Mouse (Mus musculus) MEL (cell line): ENCODE measurements around the gene Dhx29. TPM values are rescaled to one million over a fixed set of nuclear protein-coding genes. Genes with fewer than 3 reads are reported as not detected.

Source experiments
- DNase-seq: peaks from one replicate; pipeline ENCODE4 v3.0.0; 2011; ENCODE audit warnings: low read depth, low spot score
- H3K27ac ChIP-seq: 2 replicates; pipeline ENCODE4 v1.5.1; 2012; ENCODE audit warnings: low read depth, mild to moderate bottlenecking, control low read depth, low read length, moderate library complexity; ENCODE audit not compliant: control insufficient read depth
- H3K27me3 ChIP-seq, 2 experiments: fragments of 150-350 bp in 1 of 2; sonication (generic) in 1 of 2; 2 replicates each; pipeline ENCODE4 v1.6.1; 2012; ENCODE audit warnings: low read length in 2 of 2, mild to moderate bottlenecking in 2 of 2, improper control_type of control experiment in 1 of 2, moderate library complexity in 1 of 2; ENCODE audit not compliant: insufficient read depth in 2 of 2, control insufficient read depth in 1 of 2
- H3K36me3 ChIP-seq, 2 experiments: 2 replicates each; pipeline ENCODE4 v1.6.1; 2012 to 2014; ENCODE audit warnings: low read length in 2 of 2, improper control_type of control experiment in 1 of 2, inconsistent platforms in 1 of 2, mild to moderate bottlenecking in 1 of 2; ENCODE audit not compliant: insufficient read depth in 2 of 2, control insufficient read depth in 1 of 2
- H3K4me1 ChIP-seq, 2 experiments: fragments of 150-350 bp in 1 of 2; sonication (generic) in 1 of 2; 2 replicates each; pipeline ENCODE4 v1.6.1; 2012; ENCODE audit warnings: low read length in 2 of 2, improper control_type of control experiment in 1 of 2, mild to moderate bottlenecking in 1 of 2; ENCODE audit not compliant: insufficient read depth in 2 of 2, control insufficient read depth in 1 of 2
- H3K4me3 ChIP-seq, 2 experiments: fragments of 150-350 bp in 1 of 2; sonication (generic) in 1 of 2; 2 replicates each; pipeline ENCODE4 v1.5.1; 2012; ENCODE audit warnings: low read depth in 2 of 2, low read length in 2 of 2, mild to moderate bottlenecking in 2 of 2, moderate library complexity in 2 of 2, control low read depth in 1 of 2, improper control_type of control experiment in 1 of 2; ENCODE audit not compliant: control insufficient read depth in 1 of 2, insufficient read depth in 1 of 2
- H3K79me2 ChIP-seq: 2 replicates; pipeline ENCODE4 v1.6.1; 2012; ENCODE audit warnings: mild to moderate bottlenecking, low read length, moderate library complexity; ENCODE audit not compliant: control insufficient read depth, poor library complexity, insufficient read depth
- H3K9ac ChIP-seq: 2 replicates; pipeline ENCODE4 v1.6.1; 2012; ENCODE audit warnings: low read depth, mild to moderate bottlenecking, control low read depth, low read length, moderate library complexity; ENCODE audit not compliant: control insufficient read depth, poor library complexity, severe bottlenecking
- H3K9me3 ChIP-seq: fragments of 150-350 bp; sonication (generic); replicated peaks from 2 replicates; pipeline ENCODE4 v1.6.1; 2012; ENCODE audit warnings: mild to moderate bottlenecking, low read length, improper control_type of control experiment, moderate library complexity; ENCODE audit not compliant: insufficient read depth
- BHLHE40 ChIP-seq: IDR thresholded peaks from 2 replicates; pipeline ENCODE4 v1.6.1; 2012; ENCODE audit warnings: low read depth, mild to moderate bottlenecking, inconsistent platforms, low read length, improper control_type of control experiment, borderline replicate concordance
- CHD2 ChIP-seq: IDR thresholded peaks from 2 replicates; pipeline ENCODE4 v1.6.1; 2011; ENCODE audit warnings: low read length, improper control_type of control experiment
- CTCF ChIP-seq, 3 experiments: IDR thresholded peaks in 2 of 3; conservative IDR thresholded peaks in 1 of 3; 2 replicates each; pipeline ENCODE4 v1.5.1; 2011 to 2012; ENCODE audit warnings: low read length in 3 of 3, low read depth in 2 of 3, mild to moderate bottlenecking in 2 of 3, improper control_type of control experiment in 1 of 3, inconsistent platforms in 1 of 3, mixed read lengths in 1 of 3, moderate library complexity in 1 of 3; ENCODE audit not compliant: control insufficient read depth in 1 of 3, insufficient read depth in 1 of 3, poor library complexity in 1 of 3, severe bottlenecking in 1 of 3
- EP300 ChIP-seq, 2 experiments: IDR thresholded peaks; 2 replicates each; pipeline ENCODE4 v1.6.1; 2011; ENCODE audit warnings: improper control_type of control experiment in 2 of 2, low read length in 2 of 2, low read depth in 1 of 2, mild to moderate bottlenecking in 1 of 2
- ETS1 ChIP-seq: IDR thresholded peaks from 2 replicates; pipeline ENCODE4 v1.6.1; 2012; ENCODE audit warnings: low read depth, mild to moderate bottlenecking, inconsistent platforms, low read length, improper control_type of control experiment, moderate library complexity
- GABPA ChIP-seq: IDR thresholded peaks from 2 replicates; pipeline ENCODE4 v1.6.1; 2012; ENCODE audit warnings: low read depth, mild to moderate bottlenecking, inconsistent platforms, low read length, improper control_type of control experiment, moderate library complexity
- JUND ChIP-seq: IDR thresholded peaks from 2 replicates; pipeline ENCODE4 v1.6.1; 2011; ENCODE audit warnings: low read depth, mild to moderate bottlenecking, improper control_type of control experiment, low read length
- MAX ChIP-seq: IDR thresholded peaks from 2 replicates; pipeline ENCODE4 v1.6.1; 2011; ENCODE audit warnings: low read length, improper control_type of control experiment
- MAZ ChIP-seq: IDR thresholded peaks from 2 replicates; pipeline ENCODE4 v1.6.1; 2012; ENCODE audit warnings: low read depth, mild to moderate bottlenecking, inconsistent platforms, low read length, improper control_type of control experiment
- MEF2A ChIP-seq: IDR thresholded peaks from 2 replicates; pipeline ENCODE4 v1.6.1; 2014; ENCODE audit warnings: low read depth, mild to moderate bottlenecking, inconsistent platforms, low read length, improper control_type of control experiment; ENCODE audit not compliant: poor library complexity, insufficient replicate concordance, severe bottlenecking; ENCODE audit errors: extremely low read depth
- MXI1 ChIP-seq: IDR thresholded peaks from 2 replicates; pipeline ENCODE4 v1.6.1; 2011; ENCODE audit warnings: mild to moderate bottlenecking, low read depth, low read length, improper control_type of control experiment
- MYB ChIP-seq: IDR thresholded peaks from 2 replicates; pipeline ENCODE4 v1.6.1; 2011; ENCODE audit warnings: mild to moderate bottlenecking, low read depth, low read length, improper control_type of control experiment
- MYC ChIP-seq: IDR thresholded peaks from 2 replicates; pipeline ENCODE4 v1.6.1; 2011; ENCODE audit warnings: low read depth, mild to moderate bottlenecking, low read length, improper control_type of control experiment, moderate library complexity
- NELFE ChIP-seq: IDR thresholded peaks from 2 replicates; pipeline ENCODE4 v1.6.1; 2011; ENCODE audit warnings: low read depth, low read length, improper control_type of control experiment
- NRF1 ChIP-seq: IDR thresholded peaks from 2 replicates; pipeline ENCODE4 v1.6.1; 2014; ENCODE audit warnings: low read depth, mild to moderate bottlenecking, inconsistent platforms, low read length, improper control_type of control experiment, moderate library complexity; ENCODE audit not compliant: poor library complexity, insufficient read depth, severe bottlenecking
- RAD21 ChIP-seq: IDR thresholded peaks from 2 replicates; pipeline ENCODE4 v1.6.1; 2011; ENCODE audit warnings: mild to moderate bottlenecking, low read depth, low read length, improper control_type of control experiment
- RCOR1 ChIP-seq: IDR thresholded peaks from 2 replicates; pipeline ENCODE4 v1.6.1; 2012; ENCODE audit warnings: low read depth, mild to moderate bottlenecking, inconsistent platforms, low read length, improper control_type of control experiment
- SIN3A ChIP-seq: IDR thresholded peaks from 2 replicates; pipeline ENCODE4 v1.6.1; 2012; ENCODE audit warnings: low read length, improper control_type of control experiment, inconsistent platforms
- SMC3 ChIP-seq: IDR thresholded peaks from 2 replicates; pipeline ENCODE4 v1.6.1; 2011; ENCODE audit warnings: low read depth, low read length, improper control_type of control experiment
- TAL1 ChIP-seq: IDR thresholded peaks from 2 replicates; pipeline ENCODE4 v1.6.1; 2012; ENCODE audit warnings: mild to moderate bottlenecking, inconsistent platforms, low read length, moderate library complexity, mixed read lengths
- TBP ChIP-seq: IDR thresholded peaks from 2 replicates; pipeline ENCODE4 v1.8.0; 2011; ENCODE audit warnings: low read depth, low read length, improper control_type of control experiment
- TCF12 ChIP-seq: IDR thresholded peaks from 2 replicates; pipeline ENCODE4 v1.6.1; 2014; ENCODE audit warnings: low read depth, mild to moderate bottlenecking, inconsistent platforms, low read length, improper control_type of control experiment, moderate library complexity
- UBTF ChIP-seq: IDR thresholded peaks from 2 replicates; pipeline ENCODE4 v1.6.1; 2012; ENCODE audit warnings: low read depth, mild to moderate bottlenecking, inconsistent platforms, low read length, improper control_type of control experiment, moderate library complexity, borderline replicate concordance; ENCODE audit not compliant: insufficient read depth
- USF2 ChIP-seq, 2 experiments: IDR thresholded peaks; 2 replicates each; pipeline ENCODE4 v1.6.1; 2011 to 2012; ENCODE audit warnings: improper control_type of control experiment in 2 of 2, low read length in 2 of 2, borderline replicate concordance in 1 of 2, inconsistent platforms in 1 of 2, low read depth in 1 of 2, mild to moderate bottlenecking in 1 of 2; ENCODE audit not compliant: insufficient read depth in 1 of 2
- ZKSCAN1 ChIP-seq: IDR thresholded peaks from 2 replicates; pipeline ENCODE4 v1.6.1; 2012; ENCODE audit warnings: low read depth, mild to moderate bottlenecking, inconsistent platforms, low read length, improper control_type of control experiment, moderate library complexity
- polyA plus RNA-seq, 2 experiments: library from polyadenylated mRNA; stranded (reverse) in 1 of 2; unstranded in 1 of 2; fragments of >175 nt in 1 of 2; fragments of >200 nt in 1 of 2; gene quantifications; 2 replicates each; pipeline versions ENCODE4 v1.2.1 to v1.2.4; 2012; ENCODE audit warnings: low replicate concordance in 2 of 2, low read depth in 1 of 2; ENCODE audit not compliant: insufficient read length in 2 of 2, insufficient read depth in 1 of 2, missing spikeins in 1 of 2
- total RNA-seq: library from RNA; depleted of rRNA; stranded (reverse); fragments of 300-350 nt; gene quantifications from 2 replicates; pipeline ENCODE4 v1.2.3, GENCODE M21; 2012

The Dhx29 gene
- total and polyA plus RNA-seq, 3 experiments: 25.3 to 41.2 (median 26.7) TPM

- Histone ChIP-seq H3K9ac (no peak overlapping the region), H3K27me3 (no peaks in the 10 kb centered on the region), H3K9me3 (no peaks in the 10 kb centered on the region), H3K36me3 (peaks cover 0 to 1% of the 10 kb centered on the region in 2 experiments; a peak in 2 of 4 replicates), H3K4me1 (no peaks in the 10 kb centered on the region), H3K4me3 (no peak overlapping the region), H3K79me2 (no peaks in the 10 kb centered on the region), H3K27ac (no peak overlapping the region)
- no peak for TF ChIP-seq UBTF
- TF ChIP-seq MAZ: no peak
- no peak for TF ChIP-seq RAD21
- no peak for TF ChIP-seq RCOR1
- no peak for TF ChIP-seq CHD2
- no peak for TF ChIP-seq BHLHE40
- TF ChIP-seq JUND: no peak
- TF ChIP-seq SIN3A: no peak
- TF ChIP-seq MXI1: no peak
- TF ChIP-seq EP300 (IDR thresholded peaks at IDR 0.05; ENCODE audit: low read depth in 1 of 2, low read length in 2 of 2): no peak
- TF ChIP-seq GABPA: no peak
- no peak for TF ChIP-seq MYC
- DNase-seq: no peak
Observed at GRCm38 (mm10) chr13:112941879-112942330, 14.7 kb downstream of the Dhx29 start.

- no peak overlapping the region for H3K9ac ChIP-seq
- H3K27ac ChIP-seq: no peak overlapping the region
- H3K4me3 ChIP-seq: no peak overlapping the region
- H3K36me3 ChIP-seq: peaks cover 0 to 5% of the 10 kb centered on the region in 2 experiments; a peak in 2 of 4 replicates
- H3K27me3 ChIP-seq: no peaks in the 10 kb centered on the region
- no peak for TF ChIP-seq ZKSCAN1
- TF ChIP-seq SMC3: no peak
- no peak for TF ChIP-seq SIN3A
- TF ChIP-seq CHD2: no peak
- no peak for TF ChIP-seq MYB
- TF ChIP-seq MXI1: no peak
- TF ChIP-seq NELFE: no peak
- TF ChIP-seq MAX: no peak
- no peaks in the 10 kb centered on the region for H3K9me3 ChIP-seq
- no peak for DNase-seq
- no peaks in the 10 kb centered on the region for H3K79me2 ChIP-seq
- H3K4me1 ChIP-seq: no peaks in the 10 kb centered on the region
Observed at GRCm38 (mm10) chr13:112945312-112945711, 18.1 kb downstream of the Dhx29 start.

- no peak overlapping the region for H3K9ac ChIP-seq
- H3K27ac ChIP-seq: no peak overlapping the region
- H3K4me3 ChIP-seq: no peak overlapping the region
- H3K79me2 ChIP-seq: no peaks in the 10 kb centered on the region
- no peak for DNase-seq
- no peaks in the 10 kb centered on the region for H3K4me1 ChIP-seq
- TF ChIP-seq TCF12: no peak
- TF ChIP-seq USF2 (IDR thresholded peaks at IDR 0.05; ENCODE audit: borderline replicate concordance in 1 of 2, insufficient read depth in 1 of 2, low read depth in 1 of 2, low read length in 2 of 2): no peak
- no peak for TF ChIP-seq SMC3
- no peak for TF ChIP-seq RAD21
- TF ChIP-seq UBTF: no peak
- no peak for TF ChIP-seq CTCF (IDR thresholded peaks at IDR 0.05 in 2 of 3, conservative IDR thresholded peaks at IDR 0.05 in 1 of 3; ENCODE audit: control insufficient read depth in 1 of 3, insufficient read depth in 1 of 3, low read depth in 2 of 3, low read length in 3 of 3, poor library complexity in 1 of 3, severe bottlenecking in 1 of 3)
- no peak for TF ChIP-seq MYC
- no peak for TF ChIP-seq NRF1
- TF ChIP-seq MAZ: no peak
- TF ChIP-seq MAX: no peak
- TF ChIP-seq ZKSCAN1: no peak
- TF ChIP-seq TAL1: no peak
- no peak for TF ChIP-seq RCOR1
- TF ChIP-seq MXI1: no peak
- no peak for TF ChIP-seq TBP
- TF ChIP-seq MEF2A: no peak
- TF ChIP-seq ETS1: no peak
- no peaks in the 10 kb centered on the region for H3K27me3 ChIP-seq
- peaks cover 0 to 7% of the 10 kb centered on the region in 2 experiments; a peak in 2 of 4 replicates for H3K36me3 ChIP-seq
- H3K9me3 ChIP-seq: no peaks in the 10 kb centered on the region
Observed at GRCm38 (mm10) chr13:112945900-112946299, 18.6 kb downstream of the Dhx29 start.
